ENCODE assay signal across 8 mouse cellular contexts in genomic region chr5:137779053-137779933, GRCm38 (mm10). TPM values are rescaled to one million over a fixed set of nuclear protein-coding genes. Genes with fewer than 3 reads are reported as not detected.
A peak's percentile ranks its signal among the peaks of the same experiment; 100 is the strongest.
DNase-seq lines count a peak whose midpoint lies in the region; ATAC-seq and TF ChIP-seq lines count a peak whose summit lies in the region.

No protein-coding gene starts in this region.

- no peak for TF ChIP-seq CTCF in gastrocnemius, adult 2 months (IDR thresholded peaks at IDR 0.05)

- no peaks in the 10 kb centered on the region for H3K27me3 ChIP-seq in hindbrain, embryonic 13.5 days
- no peaks in the 10 kb centered on the region for H3K27me3 ChIP-seq in liver, embryonic 12.5 days (replicated peaks)

- peak; percentile 19 for ATAC-seq in hindbrain, embryonic 13.5 days (ENCODE audit: low FRiP score)
- peak; percentile 65 for ATAC-seq in liver, embryonic 12.5 days

- intact Hi-C loops in gastrocnemius, adult 2 months (cut with DNase I), result loop anchor here (2.0 kb wide), 1 partner anchor 246 kb away; the partner anchor contains the start of genes Epo and Gnb2

- peak overlapping the region; percentile 96 for H3K27ac ChIP-seq in gastrocnemius, adult 2 months
- H3K27ac ChIP-seq in hindbrain, embryonic 13.5 days, result peak overlapping the region; percentile 95
- peak overlapping the region; percentile 93 for H3K27ac ChIP-seq in liver, embryonic 12.5 days

- peak; percentile 55 for DNase-seq in gastrocnemius, adult 2 months
- no peak for DNase-seq in gastrocnemius, adult 8-10 months (ENCODE audit: low spot score in 2 of 2)
- DNase-seq in ES-CJ7 (ENCODE audit: low read depth, low spot score), result peak; percentile 67
- DNase-seq in embryo, embryonic 11 days, result peak; percentile 56
- DNase-seq in neural tube, embryonic 10.5 days (ENCODE audit: extremely low spot score, low spot score), result peak; percentile 59
- DNase-seq in right cerebral cortex, postnatal 14 days, result no peak

- WGBS in hindbrain, embryonic 13.5 days, result under 1% methylated on average over 74 of the region's 83 CpGs
- under 1% methylated on average over 83 of the region's 83 CpGs for WGBS in liver, embryonic 12.5 days (ENCODE audit: insufficient replicate concordance)

- H3K4me1 ChIP-seq in hindbrain, embryonic 13.5 days (replicated peaks), result peaks cover 58% of the 10 kb centered on the region
- H3K4me1 ChIP-seq in liver, embryonic 12.5 days, result peaks cover 79% of the 10 kb centered on the region

- peak overlapping the region; percentile 99 for H3K9ac ChIP-seq in hindbrain, embryonic 13.5 days
- peak overlapping the region; percentile 95 for H3K9ac ChIP-seq in liver, embryonic 12.5 days

- peak overlapping the region; percentile 97 for H3K4me2 ChIP-seq in hindbrain, embryonic 13.5 days
- H3K4me2 ChIP-seq in liver, embryonic 12.5 days, result peak overlapping the region; percentile 94

- peak overlapping the region; percentile 97 for H3K4me3 ChIP-seq in gastrocnemius, adult 2 months
- H3K4me3 ChIP-seq in hindbrain, embryonic 13.5 days, result peak overlapping the region; percentile 98
- peak overlapping the region; percentile 98 for H3K4me3 ChIP-seq in liver, embryonic 12.5 days

- H3K36me3 ChIP-seq in hindbrain, embryonic 13.5 days, result peaks cover 41% of the 10 kb centered on the region
- peaks cover 44% of the 10 kb centered on the region for H3K36me3 ChIP-seq in liver, embryonic 12.5 days

- H3K9me3 ChIP-seq in hindbrain, embryonic 13.5 days, result no peaks in the 10 kb centered on the region
- no peaks in the 10 kb centered on the region for H3K9me3 ChIP-seq in liver, embryonic 12.5 days (replicated peaks)

RNA-seq across cellular contexts. Expression of gene Ppp1r35, which starts 0.6 kb away (rescaled TPM):
- 1 to 10 TPM; 5.4 to 6.9 TPM for total RNA-seq in gastrocnemius, adult 2 months (2021)
- total RNA-seq in gastrocnemius, adult 8-10 months (2022), result 1 to 10 TPM; 4.7 to 6.0 (median 5.3) TPM
- polyA plus RNA-seq in hindbrain, embryonic 13.5 days (2015; fragmentation: Nextera tagmentation; extraction: Ambion mirVana), result 40.6 and 44.1 TPM in 2 replicates
- polyA plus RNA-seq in liver, embryonic 12.5 days (2016; fragmentation: Nextera tagmentation; extraction: Ambion mirVana), result 38.6 and 39.2 TPM in 2 replicates

RNA-seq across cellular contexts. Expression of gene Mepce, which starts 8.2 kb away (rescaled TPM):
- 10 to 100 TPM; 22.4 to 26.2 TPM for total RNA-seq in gastrocnemius, adult 2 months (2021)
- total RNA-seq in gastrocnemius, adult 8-10 months (2022), result 10 to 100 TPM; 23.0 to 24.2 (median 23.3) TPM
- polyA plus RNA-seq in hindbrain, embryonic 13.5 days (2015; fragmentation: Nextera tagmentation; extraction: Ambion mirVana), result 10.7 and 11.1 TPM in 2 replicates
- polyA plus RNA-seq in liver, embryonic 12.5 days (2016; fragmentation: Nextera tagmentation; extraction: Ambion mirVana), result 9.0 and 9.2 TPM in 2 replicates

RNA-seq across cellular contexts. Expression of gene Zcwpw1, which starts 8.3 kb away (rescaled TPM):
- total RNA-seq in gastrocnemius, adult 2 months (2021), result under 1 TPM; 0.20 to 0.39 TPM
- total RNA-seq in gastrocnemius, adult 8-10 months (2022), result under 1 TPM in 2 of 4 experiments, not detected in 2; 0.24 to 0.31 TPM
- 10.6 and 12.3 TPM in 2 replicates for polyA plus RNA-seq in hindbrain, embryonic 13.5 days (2015; fragmentation: Nextera tagmentation; extraction: Ambion mirVana)
- 6.9 and 7.5 TPM in 2 replicates for polyA plus RNA-seq in liver, embryonic 12.5 days (2016; fragmentation: Nextera tagmentation; extraction: Ambion mirVana)

RNA-seq across cellular contexts. Expression of gene Tsc22d4, which starts 33.8 kb away (rescaled TPM):
- 10 to 100 TPM; 43.5 to 58.6 TPM for total RNA-seq in gastrocnemius, adult 2 months (2021)
- 10 to 100 TPM; 39.6 to 68.9 (median 47.7) TPM for total RNA-seq in gastrocnemius, adult 8-10 months (2022)
- 61.1 and 62.5 TPM in 2 replicates for polyA plus RNA-seq in hindbrain, embryonic 13.5 days (2015; fragmentation: Nextera tagmentation; extraction: Ambion mirVana)
- polyA plus RNA-seq in liver, embryonic 12.5 days (2016; fragmentation: Nextera tagmentation; extraction: Ambion mirVana), result 96.0 and 99.2 TPM in 2 replicates

RNA-seq across cellular contexts. Expression of gene Nyap1, which starts 37.9 kb away (rescaled TPM):
- under 1 TPM; 0.05 to 0.45 TPM for total RNA-seq in gastrocnemius, adult 2 months (2021)
- under 1 TPM in 2 of 4 experiments, not detected in 2; 0.10 to 0.16 TPM for total RNA-seq in gastrocnemius, adult 8-10 months (2022)
- polyA plus RNA-seq in hindbrain, embryonic 13.5 days (2015; fragmentation: Nextera tagmentation; extraction: Ambion mirVana), result 32.9 and 34.1 TPM in 2 replicates
- polyA plus RNA-seq in liver, embryonic 12.5 days (2016; fragmentation: Nextera tagmentation; extraction: Ambion mirVana), result 0.33 and 0.38 TPM in 2 replicates

Comparison
In these comparisons a context has a peak if more than half of its experiments do, and no peak if none do; other contexts are left out.
1. DNase-seq: peak in gastrocnemius, adult 2 months (single experiment), ES-CJ7 (single experiment), embryo, embryonic 11 days (single experiment) and neural tube, embryonic 10.5 days (single experiment); none in gastrocnemius, adult 8-10 months (0 of 2) and right cerebral cortex, postnatal 14 days (single experiment).
2. Peak in every context shown above with its lines, with median percentiles within 50 percentile points of each other: H3K27ac ChIP-seq and H3K4me3 ChIP-seq.